Mouse (Mus musculus) retina, embryonic 14.5 days (tissue): ENCODE measurements at regions not wholly inside any gene's neighbourhood (a gene's known extent, or its start where the extent isn't known, plus 50 kb on each side); places are given as distances from the start of the nearest gene placed in this dataset.
A peak's percentile ranks its signal among the peaks of the same experiment; 100 is the strongest.

ENCODE experiments used
- DNase-seq: peaks from one replicate; pipeline ENCODE4 v3.0.0-alpha.2; 2015; ENCODE audit warnings: low spot score

- DNase-seq = no peak
These were observed 145.4 kb upstream of the Lrrc7 start for GRCm38 (mm10) chr3:158707411-158707810.

DNA sequence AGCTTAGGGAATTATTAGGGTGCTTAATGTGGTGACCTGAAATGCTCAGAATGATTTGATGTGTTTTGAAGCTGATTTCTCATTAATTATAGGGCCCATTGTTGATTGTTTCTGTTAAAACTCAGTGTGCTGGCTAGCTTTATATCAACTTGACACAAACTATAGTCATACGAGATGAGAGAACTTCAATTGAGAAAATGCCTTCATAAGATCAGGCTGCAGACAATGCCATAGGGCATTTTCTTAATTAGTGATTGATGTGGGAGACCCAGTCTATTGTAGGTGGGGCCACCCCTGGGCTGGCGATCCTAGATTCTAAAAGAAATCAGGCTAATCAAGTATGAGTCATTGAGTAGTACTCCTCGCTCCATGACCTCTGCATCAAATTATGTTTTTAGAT, 132.9 kb upstream of the Lrrc7 start:
- peak; percentile 72 for DNase-seq

GRCm38 (mm10) chr3:158690686-158691085, 128.7 kb upstream of the Lrrc7 start:
- DNase-seq = no peak

DNA sequence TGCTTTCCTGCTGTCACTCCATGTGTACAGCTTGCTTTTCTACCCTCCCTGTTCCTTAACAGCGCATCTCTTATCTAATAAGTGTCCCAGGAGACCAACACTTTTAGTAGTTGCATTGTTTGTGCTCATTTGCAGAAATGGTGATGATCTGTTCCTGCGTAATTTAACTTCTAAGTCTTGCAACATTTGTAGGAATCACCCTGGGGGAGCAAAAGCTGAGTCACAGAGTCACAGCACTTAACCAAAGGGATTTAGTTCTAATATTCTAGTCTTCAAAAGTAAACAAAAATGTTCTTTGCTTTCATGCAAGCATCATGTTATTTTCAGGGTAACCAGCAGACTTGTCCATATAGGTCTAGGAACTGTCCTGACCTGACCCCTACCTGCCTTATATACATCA, 83.7 kb upstream of the Lrrc7 start:
- no peak for DNase-seq
